Mouse (Mus musculus) left cerebral cortex, adult 18-20 months (tissue): Measurements from ENCODE around the gene Gm21783. TPM values are rescaled to one million over a fixed set of nuclear protein-coding genes. Genes with fewer than 3 reads are reported as not detected.
"Not testable (repeated sequence)": the region's sequence is repeated elsewhere in the genome, so short reads cannot be mapped to it uniquely, and the experiment has no call there.

Experiments
- DNase-seq, 2 experiments: peaks; one replicate each; pipeline ENCODE4 v3.0.0; 2021 to 2022; ENCODE audit warnings: low spot score in 2 of 2, mixed read lengths in 1 of 2
- long read RNA-seq, 2 experiments: library from polyadenylated mRNA; stranded (forward); transcript quantifications; one replicate each; pipeline ENCODE4 v2.0.0; 2021
- total RNA-seq, 2 experiments: library from RNA; stranded (reverse); gene quantifications; 2 replicates each; pipeline ENCODE4 v1.2.3; 2021

Gene Gm21783
- not detected for total RNA-seq
- long read RNA-seq, experiment 1: 0 reads
- long read RNA-seq, experiment 2: 0 reads

DNA sequence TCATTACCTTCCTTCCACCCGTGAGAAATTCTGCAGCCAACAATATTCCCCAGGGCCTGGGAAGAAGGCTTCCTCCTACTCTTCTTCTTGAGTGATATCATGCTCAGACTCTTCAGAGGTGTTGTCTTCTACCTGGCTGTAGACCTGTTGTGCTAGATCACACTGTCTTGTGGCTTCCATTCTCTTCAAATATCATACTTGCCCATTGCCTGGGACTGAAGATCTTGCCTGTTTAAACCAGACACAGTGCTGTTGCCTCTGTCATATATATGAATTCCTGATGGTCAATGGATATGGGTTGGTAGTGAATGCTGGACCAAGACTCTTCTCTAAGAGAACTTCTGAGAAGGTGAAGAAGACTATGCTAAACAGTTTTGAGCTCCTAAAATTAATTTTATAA lies at the start of gene Gm21783:
Gene Gm21783 (minus strand): TSS at position 101 of the 400 bp plus-strand sequence.
- DNase-seq: not testable (repeated sequence)
